Mouse (Mus musculus) heart, adult 18-20 months (tissue): ENCODE measurements around the gene Dpysl4. TPM values are rescaled to one million over a fixed set of nuclear protein-coding genes. Genes with fewer than 3 reads are reported as not detected.

Experiments
- DNase-seq, 2 experiments: peaks; one replicate each; pipeline ENCODE4 v3.0.0; 2021 to 2022; ENCODE audit warnings: mixed read lengths in 1 of 2
- total RNA-seq, 2 experiments: library from RNA; stranded (reverse); gene quantifications; 2 replicates each; pipeline ENCODE4 v1.2.3; 2021

Dpysl4 gene
- total RNA-seq, 2 experiments from 2014 or later, result 4.2 to 4.3 TPM

DNA sequence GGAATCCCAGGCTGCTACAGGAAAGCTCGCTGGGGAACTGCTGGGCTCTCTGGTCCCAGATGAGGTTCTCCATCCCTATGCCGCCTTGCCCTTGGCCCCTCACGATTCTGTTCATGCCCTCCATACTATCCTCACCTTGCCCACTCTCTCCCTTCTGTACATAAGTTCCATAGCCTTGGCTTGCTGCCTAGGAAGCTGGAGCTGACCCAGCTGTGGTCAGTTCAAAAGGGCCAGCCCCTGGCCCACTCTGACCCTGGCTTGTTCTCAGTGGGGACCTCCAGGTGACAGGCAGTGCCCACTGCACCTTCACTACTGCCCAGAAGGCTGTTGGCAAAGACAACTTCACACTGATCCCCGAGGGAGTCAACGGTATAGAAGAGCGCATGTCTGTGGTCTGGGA is 10.6 kb downstream of the Dpysl4 start:
- no peak for DNase-seq

DNA sequence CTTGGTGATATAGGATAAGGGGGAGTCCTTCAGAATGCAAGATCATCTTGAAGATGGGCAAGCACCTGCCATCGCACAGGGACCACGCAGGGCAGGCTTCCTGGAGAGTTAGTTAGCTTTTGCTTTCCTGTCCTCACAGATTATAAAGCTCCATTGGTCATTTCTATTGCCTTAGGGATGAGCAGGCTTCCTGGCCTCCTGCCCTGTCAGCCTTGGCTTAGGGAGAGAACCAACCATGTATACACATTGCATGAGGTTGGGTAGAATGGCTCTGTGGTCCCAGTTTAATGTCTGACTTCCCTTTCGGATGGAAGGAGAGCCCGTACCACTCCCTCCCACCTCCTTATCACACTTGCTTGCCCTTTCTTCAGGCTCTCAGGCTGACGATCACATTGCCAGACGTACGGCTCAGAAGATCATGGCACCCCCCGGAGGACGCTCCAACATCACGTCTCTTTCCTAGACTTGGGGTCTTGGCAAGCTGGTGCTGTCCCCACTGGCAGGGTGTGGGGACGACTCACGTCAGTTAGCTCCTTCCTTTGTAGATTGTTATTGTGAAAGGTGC is 14.8 kb downstream of the Dpysl4 start:
- DNase-seq, result no peak

DNA sequence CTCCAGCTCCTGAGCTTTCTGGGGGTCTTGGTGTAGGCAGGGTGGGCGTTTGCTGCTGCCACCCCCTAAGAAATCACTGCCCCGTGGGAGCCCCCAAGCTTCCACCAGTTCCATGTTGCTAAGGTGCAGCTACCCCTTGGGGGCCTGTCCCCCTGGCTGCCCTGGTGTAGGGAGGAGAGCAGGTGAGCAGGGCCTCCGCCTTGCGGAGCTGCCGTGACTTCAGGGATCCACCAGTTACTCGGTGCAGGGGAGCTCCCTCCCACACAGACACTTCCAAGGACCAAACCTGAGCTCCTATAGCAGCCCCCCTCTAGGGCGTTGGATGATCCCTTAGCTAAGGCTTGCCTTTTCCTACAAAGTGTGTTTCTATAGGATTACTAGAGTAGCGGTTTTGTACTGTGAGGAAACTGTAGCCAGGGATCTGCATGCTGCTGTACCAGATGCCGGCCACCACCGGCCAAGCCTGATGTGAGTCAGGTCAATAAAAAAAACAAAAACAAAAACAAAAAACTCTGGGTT is 15.5 kb downstream of the Dpysl4 start:
- DNase-seq, result no peak

DNA sequence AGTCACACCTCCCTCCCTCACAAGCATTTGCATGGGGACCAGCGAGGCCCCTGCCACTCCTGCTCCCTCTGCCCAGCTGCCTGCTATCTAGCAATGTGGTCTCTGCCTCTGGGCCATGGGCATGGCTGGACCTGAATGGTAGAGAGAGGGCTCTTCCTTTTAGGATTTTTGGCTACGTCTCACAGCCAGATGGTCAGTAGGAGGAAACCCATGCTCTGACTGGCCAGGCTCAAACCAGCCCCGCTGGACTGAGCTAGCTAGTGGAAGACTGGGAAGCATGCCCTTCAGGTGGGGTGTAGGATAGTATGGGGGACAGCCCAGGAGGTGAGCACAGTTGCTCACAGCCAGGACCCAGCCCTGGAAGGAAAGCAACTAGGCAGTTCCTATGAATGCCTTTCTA is 16.0 kb downstream of the Dpysl4 start:
- DNase-seq, result no peak

DNA sequence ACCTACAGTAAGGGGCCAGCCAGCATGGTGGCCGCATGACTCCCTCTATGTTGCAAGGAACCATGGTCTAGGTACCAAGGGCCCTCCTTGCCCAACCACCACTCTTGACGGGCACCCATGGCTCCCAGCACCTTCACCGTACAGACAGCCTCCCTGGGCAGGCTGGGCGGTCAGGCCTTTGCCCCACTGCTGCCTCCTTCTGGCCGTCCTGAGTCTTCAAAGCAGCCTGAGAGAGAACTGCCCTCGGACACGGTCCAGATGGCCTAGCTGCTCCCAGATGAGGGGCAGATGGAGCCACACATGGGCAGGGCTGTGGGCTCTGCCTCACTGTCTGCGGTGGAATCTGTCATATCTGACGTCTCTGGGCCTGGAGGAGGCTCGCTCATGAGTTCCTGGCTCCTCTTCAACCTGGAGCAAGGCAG is 18.2 kb downstream of the Dpysl4 start:
- no peak for DNase-seq

DNA sequence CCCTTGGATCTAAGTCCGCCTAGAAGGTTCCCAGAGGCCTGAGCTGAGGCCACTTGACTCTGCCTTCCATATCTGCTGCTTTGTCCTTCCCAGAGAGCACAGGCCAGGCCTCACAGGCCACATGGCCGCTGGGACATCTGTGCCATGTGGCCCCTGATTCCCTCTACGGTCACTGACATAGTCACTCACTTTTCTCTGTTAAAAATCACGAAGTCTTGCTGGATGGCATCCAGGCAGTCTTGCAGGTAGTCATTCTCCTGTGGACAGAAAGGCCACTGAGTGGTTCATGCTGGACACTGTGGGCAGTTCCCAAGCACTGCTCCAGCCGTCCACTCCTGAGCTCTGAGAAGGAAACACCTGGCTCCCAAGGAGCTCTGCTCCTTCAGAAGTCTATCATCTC is 19.3 kb downstream of the Dpysl4 start:
- no peak for DNase-seq

DNA sequence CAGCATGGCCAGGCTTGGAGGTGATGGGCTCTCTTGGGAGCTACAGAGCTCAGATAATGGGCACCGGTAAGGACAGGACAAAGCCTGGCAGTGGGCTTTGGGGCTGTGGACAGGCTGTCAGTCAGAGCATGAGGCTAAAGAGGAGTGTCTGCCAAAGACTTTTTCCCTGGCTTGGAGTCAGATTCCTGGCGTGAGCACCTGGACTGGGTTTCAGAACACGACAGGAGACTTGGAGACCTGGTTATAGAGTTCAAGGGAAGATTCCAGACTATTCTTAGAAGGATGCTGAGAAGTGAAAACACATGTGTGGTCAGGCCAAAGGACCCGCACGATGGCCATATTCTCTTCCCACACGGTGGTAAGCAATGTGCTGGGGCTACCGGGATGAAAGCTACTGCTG is 19.9 kb downstream of the Dpysl4 start:
- DNase-seq, result no peak

DNA sequence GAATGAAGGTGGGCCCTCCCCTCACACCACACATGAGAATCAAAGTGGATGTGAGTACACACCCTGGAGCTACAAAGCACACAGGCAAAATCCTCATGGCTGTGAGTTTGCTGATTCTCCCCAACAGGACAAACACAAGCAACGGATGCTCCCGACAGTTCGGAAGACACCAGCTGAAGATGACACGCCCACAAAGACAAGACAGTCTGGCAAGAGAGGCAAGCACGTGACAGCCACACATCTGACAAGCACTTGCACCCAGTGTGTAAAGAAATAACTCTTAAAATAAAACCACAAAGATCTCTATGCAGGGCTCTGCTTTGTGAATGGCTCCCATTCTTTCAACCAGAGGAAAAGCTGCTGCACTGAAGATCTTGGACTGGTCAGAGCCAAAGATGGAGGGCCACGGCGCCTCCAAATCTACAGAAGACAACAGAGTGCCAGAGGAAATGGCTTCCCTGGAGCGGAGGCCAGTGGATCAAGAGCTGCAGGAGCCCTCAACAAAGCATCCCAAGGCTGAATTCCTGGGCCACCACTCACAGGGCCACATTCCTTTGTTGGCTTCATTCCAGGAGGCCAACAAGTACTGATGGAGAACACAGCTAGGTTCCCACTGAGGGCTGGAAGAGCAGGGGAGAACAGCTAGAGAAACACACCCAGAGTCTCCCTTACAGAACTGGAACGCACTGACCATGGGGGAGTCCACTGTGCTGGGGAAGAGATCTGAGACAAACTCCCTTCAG is 22.3 kb downstream of the Dpysl4 start:
- no peak for DNase-seq

DNA sequence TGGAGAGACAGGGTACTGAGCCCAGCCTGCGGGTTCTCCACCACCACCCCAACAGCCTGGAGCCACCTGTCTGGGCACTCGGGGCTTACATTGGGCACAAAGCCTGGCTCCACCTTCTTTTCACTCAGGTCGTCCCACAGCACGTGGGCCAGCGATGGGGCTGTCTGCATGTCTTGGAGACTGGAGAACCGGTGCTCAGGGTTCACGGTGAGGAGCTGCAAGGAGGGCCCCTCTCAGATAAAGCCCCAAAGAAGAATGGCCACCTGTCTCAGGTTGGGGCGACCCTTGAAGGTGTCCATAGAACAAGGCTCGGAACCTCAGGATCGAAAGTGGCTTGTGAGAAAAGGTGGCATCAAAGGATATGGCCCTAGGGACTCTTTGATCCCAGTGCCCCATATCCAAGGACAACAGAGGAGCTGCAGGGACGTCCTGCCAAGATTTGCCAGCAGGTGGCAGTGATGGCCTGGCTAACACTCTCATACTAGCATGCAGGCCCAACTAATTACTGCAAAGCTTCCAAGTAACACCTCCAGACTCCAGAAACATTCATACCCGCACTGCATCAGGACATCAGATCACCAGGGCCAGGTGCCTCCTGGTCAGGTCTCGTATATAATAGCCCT is 33.5 kb downstream of the Dpysl4 start:
- peak; percentile 78 to 91 for DNase-seq

DNA sequence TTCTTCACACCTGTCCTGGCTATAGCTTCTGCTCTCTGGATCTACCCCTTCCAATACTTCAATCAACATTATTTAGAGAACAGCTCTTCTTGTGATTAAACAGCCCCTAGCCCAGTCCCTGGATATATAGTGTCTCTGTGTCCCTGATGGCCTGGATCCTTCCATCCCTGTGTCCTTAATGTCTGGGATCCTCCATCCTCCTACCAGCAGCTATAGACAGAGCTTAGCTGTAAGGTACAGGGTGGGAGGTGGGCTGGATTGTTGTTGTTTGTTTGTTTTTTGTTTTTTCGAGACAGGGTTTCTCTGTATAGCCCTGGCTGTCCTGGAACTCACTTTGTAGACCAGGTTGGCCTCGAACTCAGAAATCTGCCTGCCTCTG is 34.0 kb downstream of the Dpysl4 start:
- no peak for DNase-seq

DNA sequence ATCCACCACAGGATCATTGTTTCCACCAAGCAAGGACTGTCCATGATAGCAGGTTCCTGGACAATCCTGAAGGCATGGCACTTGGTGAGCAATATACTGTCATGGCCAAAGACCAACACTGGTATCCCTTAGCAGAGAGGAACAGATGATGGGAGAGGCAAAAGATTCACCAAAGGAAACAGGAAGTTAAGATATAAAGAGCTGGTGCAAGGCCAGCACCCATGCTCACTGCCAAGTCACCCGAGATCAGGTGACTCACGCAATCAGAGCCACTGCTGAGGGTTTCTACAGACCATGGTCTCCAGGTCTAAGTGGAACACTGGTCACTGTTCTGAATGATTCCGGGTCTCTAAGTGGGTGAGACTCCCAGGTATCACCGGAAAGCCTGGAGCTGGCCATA is 40.1 kb downstream of the Dpysl4 start:
- DNase-seq, result no peak

DNA sequence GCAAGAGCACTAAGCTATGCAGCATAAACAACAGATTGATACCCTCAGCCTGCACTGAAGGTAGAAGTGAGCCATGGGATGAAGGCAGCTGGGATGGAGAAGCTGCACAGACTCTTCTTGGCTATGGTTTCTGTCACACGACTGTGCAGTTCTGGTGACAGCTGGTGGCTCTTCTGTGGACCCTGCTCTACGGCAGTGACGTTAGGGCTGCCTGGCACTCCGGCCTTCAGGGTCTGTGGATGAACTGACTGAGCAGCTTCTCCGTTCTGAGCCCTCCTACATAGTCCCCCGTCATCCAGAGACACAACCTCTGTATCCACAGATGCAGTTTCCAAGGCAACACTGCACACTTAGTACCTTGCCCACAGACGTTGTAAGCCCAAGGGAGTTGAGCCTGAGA is 40.7 kb downstream of the Dpysl4 start:
- DNase-seq, result no peak

DNA sequence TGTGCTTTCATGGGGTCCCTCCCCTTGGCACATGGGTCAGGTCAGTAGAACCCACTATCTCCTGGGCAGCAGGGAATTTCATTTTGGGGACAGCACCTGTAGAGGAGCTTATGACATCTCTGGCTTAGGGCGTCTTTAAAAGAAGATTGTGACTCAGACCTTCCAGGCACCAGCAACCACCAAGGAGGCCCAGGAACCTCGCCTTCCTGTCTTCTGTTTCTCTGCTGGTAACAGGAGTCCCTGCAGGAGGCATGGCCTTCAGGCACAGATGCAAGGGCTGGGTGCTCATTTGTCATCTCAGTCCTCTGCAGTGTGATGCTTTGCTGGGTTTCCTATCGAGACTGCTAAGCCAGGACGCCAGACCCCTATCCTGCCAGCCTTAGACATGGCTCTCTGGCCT is 43.2 kb downstream of the Dpysl4 start:
- no peak for DNase-seq

DNA sequence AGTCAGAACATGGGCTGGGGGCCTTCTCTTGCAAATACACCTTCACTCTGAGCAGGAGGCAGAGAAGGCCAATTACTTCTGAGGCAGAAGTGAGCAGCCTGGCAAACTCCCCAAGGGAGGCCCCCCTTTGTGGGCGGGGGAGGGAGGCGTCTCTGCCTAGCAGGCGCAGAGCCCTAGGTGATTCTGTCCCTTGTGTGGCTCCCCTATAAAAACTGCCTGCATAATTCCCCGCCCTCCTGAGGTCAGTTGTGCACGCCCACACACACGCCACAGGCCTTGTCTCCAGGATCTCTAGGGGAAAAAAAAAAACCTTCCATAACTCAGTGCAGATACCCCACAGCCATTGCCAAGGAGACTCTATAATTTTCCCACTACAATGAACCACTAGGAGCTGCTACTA is 44.6 kb downstream of the Dpysl4 start:
- DNase-seq, result no peak

DNA sequence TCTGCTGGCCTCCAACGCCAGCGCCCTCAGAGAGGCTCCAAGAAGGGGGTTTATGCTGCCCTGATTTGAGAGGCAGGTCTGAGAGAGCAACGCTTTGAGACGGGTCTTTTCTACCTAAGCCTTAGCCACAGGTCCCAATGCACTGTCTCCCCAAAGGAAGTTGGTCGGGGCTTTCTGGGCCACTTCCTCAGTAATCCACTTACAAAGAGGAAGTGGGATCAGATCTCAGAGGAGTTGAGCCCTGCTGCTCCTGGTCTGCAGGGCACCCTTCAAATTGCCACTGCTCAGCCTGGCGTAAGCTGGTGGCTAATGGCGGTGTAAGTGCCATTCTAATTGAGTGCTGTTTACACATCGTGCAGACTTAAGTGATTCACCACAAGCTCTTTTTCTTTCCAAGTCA is 45.7 kb downstream of the Dpysl4 start:
- peak in 1 of 2 experiments; percentile 10 for DNase-seq

DNA sequence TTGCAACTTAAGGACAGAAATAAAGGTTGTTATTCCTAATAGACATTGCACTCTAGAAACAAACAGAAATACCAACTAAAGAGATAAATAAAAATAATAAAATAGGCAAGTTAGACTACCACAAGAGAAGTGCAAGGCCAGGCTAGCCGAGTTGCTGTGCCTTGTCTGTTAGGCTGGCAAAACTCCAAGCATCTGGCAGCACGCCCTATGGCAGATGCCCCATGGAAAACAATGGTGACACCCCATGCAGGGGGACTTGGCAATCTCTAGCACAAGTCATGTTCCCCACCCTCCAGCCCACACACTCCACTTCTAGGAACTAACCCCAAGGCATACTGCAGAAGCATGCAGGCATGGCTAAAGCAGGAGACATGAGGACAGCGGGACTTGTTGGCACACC is 47.6 kb downstream of the Dpysl4 start:
- peak; percentile 26 to 64 for DNase-seq

DNA sequence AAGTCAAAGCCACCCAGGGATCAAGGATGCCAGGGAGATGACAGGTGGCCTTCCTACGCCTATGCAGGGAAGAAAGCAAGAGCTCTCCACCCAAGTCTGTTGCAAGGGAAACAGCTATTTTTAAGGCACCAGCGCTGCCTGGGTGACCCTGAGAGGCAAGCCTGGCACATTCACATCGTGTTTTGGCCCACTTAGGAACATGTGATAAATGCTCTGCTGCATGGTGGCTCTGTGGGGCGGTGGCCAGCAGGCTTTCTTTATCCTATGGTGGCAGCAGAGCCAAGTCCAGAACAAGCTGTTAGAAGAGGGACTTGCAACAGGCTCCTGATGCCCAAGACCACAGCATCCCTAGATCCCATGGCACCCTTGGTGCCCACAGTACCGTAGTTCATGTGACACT is 49.4 kb downstream of the Dpysl4 start:
- DNase-seq, result peak; percentile 51 to 67

DNA sequence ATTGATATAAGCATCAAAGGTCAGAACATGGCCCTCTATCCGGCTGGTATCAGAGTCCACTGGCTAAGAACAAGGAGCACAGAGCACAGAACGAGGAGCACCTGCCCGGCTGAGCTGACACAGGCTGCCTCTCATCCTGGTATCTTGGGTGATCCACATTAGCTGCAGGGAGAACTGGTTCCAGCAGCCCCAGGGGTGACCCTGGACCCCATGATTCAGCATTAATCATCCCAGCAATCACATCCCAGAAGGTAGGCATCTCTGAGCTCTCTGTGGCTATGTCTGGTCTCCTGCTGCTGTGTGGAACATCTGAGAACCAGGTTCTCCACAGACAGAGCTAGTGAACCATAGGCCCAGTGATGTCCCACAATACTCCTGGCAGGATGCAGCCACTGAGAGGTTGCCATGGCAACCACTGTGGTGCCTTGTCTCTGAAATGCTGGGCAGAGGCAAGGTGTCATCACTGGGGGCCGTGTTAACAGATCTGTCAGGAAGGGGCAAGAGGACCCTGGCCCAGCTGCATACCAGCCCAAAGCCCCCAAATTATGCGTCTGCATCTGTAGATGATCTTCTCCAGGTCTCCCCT is 51.2 kb downstream of the Dpysl4 start:
- no peak for DNase-seq

DNA sequence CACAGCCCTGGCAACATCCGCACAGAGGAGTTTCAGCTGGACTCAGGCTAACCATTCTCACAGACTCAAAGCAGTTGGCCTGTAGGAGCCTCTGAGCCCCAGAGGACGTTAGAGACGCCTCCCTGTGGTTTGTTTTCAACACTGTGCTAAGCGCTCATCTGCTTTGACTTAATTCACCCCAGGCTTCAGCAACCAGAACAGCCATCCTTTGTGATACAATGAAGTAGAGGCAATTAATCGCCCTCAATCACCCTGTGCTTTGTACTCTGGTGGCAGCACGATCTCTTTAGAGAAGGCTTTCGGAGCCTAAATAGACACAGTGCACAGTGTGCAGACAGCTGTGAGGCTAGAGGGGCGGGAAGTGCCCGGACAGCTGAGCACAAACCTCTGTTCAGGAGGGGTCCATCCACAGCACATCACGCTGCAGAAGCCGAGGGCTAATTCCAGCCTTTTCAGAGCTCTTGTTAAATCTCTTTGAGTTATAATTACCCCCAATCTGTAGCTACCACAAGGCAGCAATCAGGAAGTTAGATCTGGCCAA is 54.2 kb downstream of the Dpysl4 start:
- no peak for DNase-seq

DNA sequence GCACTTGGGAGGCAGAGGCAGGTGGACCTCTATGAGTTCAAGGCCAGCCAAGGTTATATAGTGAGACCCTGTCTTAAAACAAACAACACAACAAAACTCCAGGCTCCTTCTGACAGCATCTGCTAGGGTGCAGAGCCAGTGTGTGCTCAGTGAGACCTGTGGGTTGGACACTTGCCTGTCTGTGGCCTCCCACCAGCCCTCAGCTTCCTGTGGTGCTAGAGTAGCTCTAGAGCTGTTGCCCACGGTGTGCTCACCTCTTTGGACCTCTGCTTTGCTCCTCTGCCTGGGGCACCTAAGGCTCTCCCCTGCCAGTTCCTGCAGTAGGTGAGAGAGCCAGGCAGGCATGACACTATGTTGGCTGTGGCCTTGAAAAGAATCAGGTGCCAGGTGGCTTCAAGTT is 58.0 kb downstream of the Dpysl4 start:
- no peak for DNase-seq

DNA sequence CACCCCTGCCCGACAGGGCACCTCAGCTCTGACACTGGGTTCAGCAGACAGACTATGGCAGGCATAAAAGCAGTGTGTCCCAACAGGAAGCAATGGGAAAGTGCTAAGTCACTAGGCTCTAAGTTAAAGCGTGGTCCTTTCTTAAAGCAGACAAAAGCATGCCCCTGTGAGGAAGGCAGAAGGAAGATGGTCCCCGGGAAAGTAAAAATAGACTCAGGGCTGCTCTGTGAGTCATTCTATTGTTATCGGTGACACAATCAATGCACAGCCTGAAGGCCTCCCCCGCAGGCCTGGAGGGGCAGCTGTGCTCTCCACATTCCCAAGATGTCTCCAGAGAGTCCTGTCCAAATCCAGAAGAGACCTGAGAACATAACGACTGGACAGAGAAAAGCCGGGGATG is 60.1 kb downstream of the Dpysl4 start:
- DNase-seq, result peak in 1 of 2 experiments; percentile 8

DNA sequence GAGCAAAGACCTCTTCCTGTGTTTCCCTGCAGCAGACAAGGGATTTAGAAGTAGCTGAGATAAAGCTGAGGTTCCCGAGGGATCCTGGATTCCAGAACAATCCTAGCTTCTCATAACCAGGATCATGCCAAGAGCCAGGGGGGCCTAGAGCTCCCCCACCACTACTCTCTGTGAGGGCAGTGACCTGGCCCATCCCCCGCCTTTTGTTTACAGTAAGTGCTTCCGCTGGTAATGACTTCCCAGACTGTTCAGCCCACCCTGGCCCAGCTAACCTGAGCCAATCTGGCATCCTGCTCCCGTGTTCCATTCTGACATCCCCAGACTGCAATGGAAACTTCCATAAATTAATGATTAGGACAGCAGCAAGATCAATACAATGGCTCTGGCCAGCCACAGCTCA is 61.6 kb downstream of the Dpysl4 start:
- DNase-seq, result no peak

DNA sequence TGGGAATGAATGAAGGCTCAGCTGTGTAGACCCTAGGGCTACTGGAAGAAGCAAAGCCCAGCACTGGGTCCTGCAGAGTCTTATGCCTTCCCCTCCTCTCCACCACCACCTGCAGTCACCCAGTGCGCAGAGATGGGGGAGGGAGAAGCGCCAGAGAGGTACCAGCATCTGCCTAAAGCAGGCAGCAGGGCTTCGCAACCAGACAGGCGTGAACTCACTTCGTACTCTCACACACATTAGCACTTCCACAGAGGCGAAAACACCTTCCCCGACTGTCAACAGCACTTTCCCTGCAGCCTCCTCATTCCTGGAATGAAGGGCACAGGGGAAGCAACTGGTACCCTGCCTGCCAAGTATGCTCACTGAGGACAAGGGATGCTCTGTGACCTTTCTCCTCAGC is 63.6 kb downstream of the Dpysl4 start:
- no peak for DNase-seq
